Mouse (Mus musculus) embryo, embryonic 9.5 days (tissue): Measurements from ENCODE around the gene Dpysl5.

Experiments
- DNase-seq: peaks from one replicate; pipeline ENCODE4 v3.0.0-alpha.2; 2017; ENCODE audit errors: extremely low spot score

Gene Dpysl5

GRCm38 (mm10) chr5:30701866-30702265 lies 9.5 kb upstream of the Dpysl5 start:
- DNase-seq: no peak

- DNase-seq: peak; percentile 87
These were observed 1.5 kb upstream of the Dpysl5 start for GRCm38 (mm10) chr5:30709744-30710383.

DNA sequence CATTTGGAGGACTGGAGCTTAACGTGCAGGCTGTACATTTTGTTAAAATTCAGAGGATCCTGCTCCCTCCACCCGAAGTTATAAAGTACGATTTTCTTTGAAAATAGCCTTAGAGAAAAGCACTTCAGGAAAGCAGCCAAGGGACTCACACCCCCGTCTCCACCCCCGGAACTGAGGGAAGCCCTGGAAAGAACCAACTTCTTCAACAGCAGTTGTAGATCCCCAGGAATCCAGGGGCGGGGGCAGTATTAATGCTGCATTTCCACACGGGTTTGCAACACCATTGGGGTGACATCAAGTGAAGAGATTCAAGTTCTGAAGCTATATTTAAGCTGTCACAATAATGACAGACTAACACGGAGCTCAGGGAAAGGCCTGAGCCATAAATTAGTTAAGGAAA lies 878 bp upstream of the Dpysl5 start:
- DNase-seq: peak; percentile 17

GRCm38 (mm10) chr5:30712002-30712390 lies 632 bp downstream of the Dpysl5 start:
- no peak for DNase-seq

DNA sequence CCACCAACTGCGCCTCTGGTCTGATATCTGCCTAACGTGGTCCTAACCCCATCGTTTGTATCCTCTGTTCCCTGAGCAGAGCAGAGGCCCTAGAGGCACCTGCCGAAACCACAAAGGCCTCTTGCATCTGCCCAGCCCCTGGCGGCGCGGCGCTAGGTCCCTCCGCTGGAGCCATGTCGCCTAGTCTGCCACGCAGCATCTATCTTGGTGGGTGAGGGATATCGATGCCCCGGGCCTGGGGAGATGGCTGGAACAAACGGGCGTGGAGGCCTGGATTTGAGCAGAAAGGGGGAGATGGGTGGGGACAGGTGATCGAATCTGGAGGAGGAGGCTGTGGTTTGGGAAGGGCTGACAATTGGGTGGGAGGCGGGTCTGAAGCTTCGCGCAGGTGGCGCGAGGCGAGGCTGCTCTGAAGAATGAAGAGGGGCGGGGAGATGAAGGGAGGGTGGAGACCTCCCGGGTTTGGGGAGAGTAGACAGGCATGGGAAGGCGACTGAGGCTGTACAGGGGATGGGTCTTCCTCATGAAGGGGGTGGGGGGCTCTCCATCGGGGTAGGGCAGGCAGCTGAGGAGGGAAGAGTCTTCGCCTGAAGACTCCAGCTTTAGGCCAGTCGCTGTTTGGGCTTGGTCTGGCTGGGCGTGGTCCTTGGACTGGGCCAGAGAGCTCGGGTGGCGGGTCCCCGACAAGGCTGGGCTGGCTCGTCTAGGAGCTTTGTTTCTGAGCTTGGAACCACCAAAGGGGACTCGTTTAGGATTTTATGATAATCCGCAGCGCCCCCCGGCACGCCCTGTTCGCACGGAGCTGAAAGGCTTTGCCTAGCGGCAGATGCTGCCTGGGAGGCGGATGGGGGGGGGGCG lies 1.3 kb downstream of the Dpysl5 start:
- DNase-seq: peak; percentile 67

DNA sequence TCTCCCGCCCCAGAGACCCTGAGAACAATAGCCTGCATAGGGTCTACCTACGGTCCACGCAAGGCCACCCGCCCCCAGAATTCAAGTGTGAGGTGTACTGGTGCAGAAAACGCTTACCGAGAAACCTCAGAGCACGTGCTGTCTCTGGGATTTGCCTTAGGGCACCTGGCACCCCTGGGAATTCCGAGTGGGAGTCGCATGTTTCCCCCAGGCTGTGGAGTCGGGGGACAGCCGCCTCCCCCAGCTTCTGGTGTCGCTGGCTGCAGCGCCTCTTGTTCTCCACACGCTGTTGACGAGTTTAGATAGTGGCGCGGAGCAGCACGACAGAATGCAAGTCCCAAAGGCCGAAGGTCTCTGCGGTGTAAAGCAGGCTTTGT lies 1.9 kb downstream of the Dpysl5 start:
- DNase-seq: peak; percentile 61

- DNase-seq: no peak
These were observed 2.3 kb downstream of the Dpysl5 start for GRCm38 (mm10) chr5:30713691-30714090.

DNA sequence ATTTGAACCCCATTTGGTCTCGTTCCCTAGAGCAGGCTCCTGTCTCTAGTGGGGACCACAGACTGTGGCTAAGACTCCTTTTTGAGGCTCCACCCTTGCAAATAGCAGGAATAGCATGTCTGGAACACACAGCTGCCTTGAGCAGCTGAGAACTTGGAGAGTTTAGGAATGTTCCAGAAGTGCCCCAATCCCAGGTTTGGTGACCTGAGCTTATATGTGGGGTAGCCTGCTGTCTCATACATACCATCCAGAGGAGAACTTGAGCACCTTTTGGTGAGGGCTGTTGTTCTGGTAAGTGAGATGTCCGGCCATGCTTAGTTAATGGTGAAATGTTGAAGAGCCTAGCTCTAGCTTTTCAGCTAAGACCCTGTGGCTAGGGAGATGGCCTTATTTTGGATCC lies 4.9 kb downstream of the Dpysl5 start:
- no peak for DNase-seq

GRCm38 (mm10) chr5:30717506-30717905 lies 6.1 kb downstream of the Dpysl5 start:
- DNase-seq: no peak

DNA sequence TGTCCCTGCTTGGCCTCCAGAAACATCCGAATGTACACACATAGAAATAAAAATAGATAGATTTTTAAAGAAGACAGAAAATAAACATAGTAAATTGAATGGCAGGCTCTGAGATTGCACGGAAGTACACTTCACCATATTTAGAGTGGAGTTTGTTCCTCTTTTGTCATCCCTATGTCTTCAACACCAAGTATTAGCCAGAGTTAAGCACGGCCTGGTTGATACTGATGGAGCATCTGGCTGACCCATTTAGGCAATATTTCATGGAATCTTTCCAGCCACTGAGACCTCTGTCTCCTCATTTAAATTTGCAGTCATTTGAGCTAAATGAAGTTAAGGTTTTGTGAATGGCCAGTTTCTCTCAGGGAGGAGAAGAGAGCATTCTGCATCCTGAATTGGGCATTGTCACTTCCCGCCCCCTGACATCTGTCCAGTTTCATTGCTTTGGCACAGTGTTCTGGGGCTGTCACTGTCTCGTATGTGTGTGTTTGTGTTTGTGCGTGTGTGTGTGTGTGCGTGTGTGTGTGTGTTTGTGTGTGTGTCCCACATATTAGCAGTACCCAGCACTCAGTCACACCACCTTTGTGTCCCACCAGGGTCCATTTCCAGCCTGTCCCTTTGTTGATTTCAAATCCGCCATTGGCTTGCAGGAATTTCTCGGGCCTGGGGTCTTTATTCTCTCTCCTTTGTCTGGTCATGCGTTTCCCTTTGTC lies 6.8 kb downstream of the Dpysl5 start:
- DNase-seq: peak; percentile 62

- DNase-seq: no peak
These were observed 10.6 kb downstream of the Dpysl5 start for GRCm38 (mm10) chr5:30721935-30722334.

DNA sequence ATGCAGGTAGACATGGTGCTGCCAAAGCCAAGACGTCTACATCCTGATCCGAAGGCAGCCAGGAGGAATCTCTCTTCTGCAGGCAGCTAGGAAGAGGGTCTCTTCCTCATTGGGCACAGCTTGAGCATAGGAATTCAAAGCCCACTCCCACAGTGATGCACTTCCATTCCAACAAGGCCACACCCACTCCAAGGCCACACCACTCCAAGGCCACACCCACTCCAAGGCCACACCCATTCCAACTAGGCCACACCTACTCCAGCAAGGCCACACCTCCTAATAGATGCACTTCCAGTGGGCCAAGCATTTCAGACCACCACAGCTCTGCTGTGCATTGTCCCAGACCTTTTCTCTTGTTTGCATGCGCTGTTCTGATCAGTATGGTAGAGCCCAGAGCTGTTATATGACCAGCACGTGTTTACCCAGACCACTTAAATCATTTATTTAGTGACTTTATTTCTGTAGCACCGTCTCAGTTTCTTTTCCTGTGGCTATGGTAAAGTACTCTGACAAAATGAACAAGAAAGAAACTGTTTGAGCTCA lies 14.9 kb downstream of the Dpysl5 start:
- DNase-seq: no peak

DNA sequence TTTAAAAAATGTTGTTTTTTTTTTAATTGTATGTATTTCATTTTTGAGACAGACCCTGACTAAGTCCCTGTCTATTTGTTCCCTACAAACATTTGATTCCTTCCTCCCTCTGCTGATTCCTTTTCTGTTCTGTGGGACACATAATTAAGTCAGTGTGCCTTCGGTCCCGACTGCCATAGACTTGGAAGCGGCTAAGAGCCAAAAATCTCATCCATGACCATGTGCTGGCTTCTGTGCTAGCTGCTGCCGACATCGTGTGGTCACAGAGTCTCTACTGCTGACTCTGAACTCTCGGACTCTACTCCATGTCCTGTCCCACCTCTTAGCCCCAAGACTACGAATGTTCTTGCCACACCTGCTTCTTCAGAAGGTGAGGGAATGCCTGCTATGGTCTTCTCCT lies 21.1 kb downstream of the Dpysl5 start:
- no peak for DNase-seq

- DNase-seq: no peak
These were observed 23.3 kb downstream of the Dpysl5 start for GRCm38 (mm10) chr5:30734666-30735065.

DNA sequence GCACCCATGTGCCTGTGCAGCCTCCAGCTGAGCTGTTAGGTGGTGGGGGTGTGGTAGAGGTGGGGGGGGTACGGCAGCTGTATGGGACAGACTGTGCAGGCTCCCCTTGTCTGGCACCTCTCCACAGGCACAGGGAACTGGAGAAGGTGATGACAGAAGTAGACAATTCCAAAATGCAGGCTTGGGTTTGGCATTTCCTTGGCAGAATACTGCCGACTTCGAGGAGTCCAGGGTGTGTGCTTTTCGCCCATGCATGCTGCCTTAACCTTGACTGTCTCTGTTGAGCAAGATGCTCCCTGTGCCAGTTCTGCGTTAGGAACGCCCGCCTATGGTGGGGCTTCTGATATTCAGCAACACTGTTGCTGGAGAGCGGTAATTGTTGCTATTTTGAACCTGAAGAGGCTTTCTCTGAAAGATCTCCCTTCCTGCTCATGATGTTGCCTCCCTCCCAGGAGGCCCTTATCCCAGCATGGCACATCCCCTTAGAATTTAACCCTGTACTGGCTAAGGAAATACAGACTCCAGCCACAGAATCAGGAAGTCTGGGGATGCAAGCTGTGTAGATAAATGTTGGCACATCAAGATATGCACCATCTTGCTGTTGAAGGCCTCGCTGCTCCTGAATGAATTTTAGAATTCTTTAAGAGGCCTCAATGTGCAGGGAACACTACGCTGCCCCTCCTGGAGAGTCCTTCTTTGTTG lies 26.9 kb downstream of the Dpysl5 start:
- no peak for DNase-seq

DNA sequence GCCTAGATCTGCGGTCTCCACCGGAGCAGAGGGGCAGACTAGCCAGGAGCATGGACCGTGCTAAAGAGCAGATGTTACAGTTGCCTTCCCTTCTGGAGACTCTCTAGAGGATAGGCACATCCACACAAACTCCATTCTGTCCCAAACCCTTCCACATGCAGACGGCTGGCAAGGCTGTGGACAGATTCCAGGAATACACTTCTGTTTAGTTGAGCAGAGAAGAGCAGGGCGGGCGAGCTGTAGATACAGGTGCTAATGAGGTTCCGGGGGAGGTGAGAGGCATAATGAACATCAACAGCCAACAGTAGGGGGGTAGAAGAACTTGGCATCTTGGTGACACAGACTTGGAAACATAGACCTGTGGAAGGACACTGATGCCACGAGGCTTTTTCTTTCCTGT lies 28.2 kb downstream of the Dpysl5 start:
- DNase-seq: no peak

- no peak for DNase-seq
These were observed 38.4 kb downstream of the Dpysl5 start for GRCm38 (mm10) chr5:30749582-30750311.

DNA sequence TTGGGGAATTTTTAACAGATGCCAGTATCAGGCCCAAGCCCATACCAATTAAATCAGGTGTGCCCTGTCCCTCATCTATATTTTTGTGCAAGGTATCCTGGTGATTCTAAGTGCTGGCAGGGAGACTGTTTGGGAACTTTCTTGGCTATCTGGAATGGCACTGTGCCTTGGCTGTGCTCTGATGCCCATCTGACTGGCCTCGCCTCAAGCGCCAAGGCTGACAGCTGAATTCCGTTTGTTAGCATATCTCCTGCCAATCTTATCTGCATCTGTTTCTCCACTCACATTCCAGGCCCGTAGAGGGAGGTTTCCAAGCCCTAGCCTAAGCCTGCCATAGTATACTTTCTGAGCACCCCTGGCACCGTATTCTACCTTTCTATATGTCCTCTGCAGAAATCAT lies 39.7 kb downstream of the Dpysl5 start:
- DNase-seq: no peak

DNA sequence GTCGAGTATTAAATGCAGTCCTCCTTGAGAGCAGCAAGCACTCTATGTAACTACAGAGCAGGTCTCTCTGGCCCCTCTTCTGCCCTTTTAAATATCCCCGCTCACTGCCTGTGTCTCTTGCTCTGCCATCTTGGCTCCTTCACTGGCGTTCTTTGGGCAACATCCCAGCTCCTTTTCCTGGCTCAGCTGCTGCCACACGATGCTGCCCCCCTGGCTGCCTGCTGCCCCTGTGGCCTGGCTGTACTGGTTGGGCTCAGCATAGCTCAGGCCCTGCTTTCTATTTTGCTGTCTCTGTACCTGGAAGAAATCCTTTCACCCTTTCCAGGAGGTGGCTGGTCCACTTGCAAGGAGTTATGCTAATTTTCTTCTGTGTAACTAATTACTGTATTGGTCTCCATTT lies 41.8 kb downstream of the Dpysl5 start:
- DNase-seq: no peak

- DNase-seq: no peak
These were observed 43.9 kb downstream of the Dpysl5 start for GRCm38 (mm10) chr5:30755215-30755614.

- no peak for DNase-seq
These were observed 51.6 kb downstream of the Dpysl5 start for GRCm38 (mm10) chr5:30762815-30763510.
